Mouse (Mus musculus) cerebellum, adult 11-12 months (tissue): ENCODE measurements around the gene Ctsl.

Experiments
- DNase-seq: peaks from one replicate; pipeline ENCODE4 v3.0.0; 2022

Gene Ctsl

GRCm38 (mm10) chr13:64369805-64370172 is 901 bp downstream of the Ctsl start:
- DNase-seq, result no peak

GRCm38 (mm10) chr13:64368596-64368995 is 2.1 kb downstream of the Ctsl start:
- no peak for DNase-seq

- DNase-seq, result no peak
These were observed 3.1 kb downstream of the Ctsl start for GRCm38 (mm10) chr13:64367615-64368014.

- no peak for DNase-seq
These were observed 5.4 kb downstream of the Ctsl start for GRCm38 (mm10) chr13:64365326-64365725.

- no peak for DNase-seq
These were observed 6.4 kb downstream of the Ctsl start for GRCm38 (mm10) chr13:64364258-64364657.

GRCm38 (mm10) chr13:64362139-64362538 is 8.6 kb downstream of the Ctsl start:
- no peak for DNase-seq

- DNase-seq, result no peak
These were observed 9.7 kb downstream of the Ctsl start for GRCm38 (mm10) chr13:64361020-64361419.

GRCm38 (mm10) chr13:64359702-64360101 is 11.0 kb downstream of the Ctsl start:
- peak; percentile 93 for DNase-seq

GRCm38 (mm10) chr13:64358476-64358875 is 12.2 kb downstream of the Ctsl start:
- no peak for DNase-seq

- DNase-seq, result no peak
These were observed 13.3 kb downstream of the Ctsl start for GRCm38 (mm10) chr13:64357389-64357788.

GRCm38 (mm10) chr13:64349474-64349873 is 21.2 kb downstream of the Ctsl start:
- no peak for DNase-seq

- DNase-seq, result peak; percentile 65
These were observed 26.6 kb downstream of the Ctsl start for GRCm38 (mm10) chr13:64344082-64344501.

- peak; percentile 49 for DNase-seq
These were observed 27.1 kb downstream of the Ctsl start for GRCm38 (mm10) chr13:64343598-64343997.

GRCm38 (mm10) chr13:64335546-64336132 is 35.1 kb downstream of the Ctsl start:
- no peak for DNase-seq

- DNase-seq, result no peak
These were observed 37.6 kb downstream of the Ctsl start for GRCm38 (mm10) chr13:64333102-64333501.

GRCm38 (mm10) chr13:64332321-64332720 is 38.4 kb downstream of the Ctsl start:
- DNase-seq, result no peak

GRCm38 (mm10) chr13:64322561-64323281 is 48.0 kb downstream of the Ctsl start:
- no peak for DNase-seq

GRCm38 (mm10) chr13:64320334-64320733 is 50.4 kb downstream of the Ctsl start:
- no peak for DNase-seq

- no peak for DNase-seq
These were observed 50.9 kb downstream of the Ctsl start for GRCm38 (mm10) chr13:64319782-64320181.

GRCm38 (mm10) chr13:64318355-64318754 is 52.3 kb downstream of the Ctsl start:
- no peak for DNase-seq

GRCm38 (mm10) chr13:64315483-64316050 is 55.1 kb downstream of the Ctsl start:
- no peak for DNase-seq

GRCm38 (mm10) chr13:64314041-64314440 is 56.6 kb downstream of the Ctsl start:
- DNase-seq, result no peak

GRCm38 (mm10) chr13:64312916-64313289 is 57.8 kb downstream of the Ctsl start:
- no peak for DNase-seq
